Mouse (Mus musculus) forebrain, embryonic 15.5 days (tissue): ENCODE measurements around the gene Mfsd11. TPM values are rescaled to one million over a fixed set of nuclear protein-coding genes. Genes with fewer than 3 reads are reported as not detected.
"Not testable (repeated sequence)": the region's sequence is repeated elsewhere in the genome, so short reads cannot be mapped to it uniquely, and the experiment has no call there.

Experiments
- ATAC-seq: fragments of 200-750 bp; cut with Nextera tagmentation; replicated peaks from 2 replicates; pipeline ENCODE4 v1.8.0; 2017; ENCODE audit warnings: mild to moderate bottlenecking, moderate TSS enrichment, moderate library complexity
- H3K27ac ChIP-seq: fragments of 300-500 bp; sonication (generic); replicated peaks from 2 replicates; pipeline ENCODE4 v1.5.1; 2015; ENCODE audit warnings: mild to moderate bottlenecking, inconsistent platforms
- H3K27me3 ChIP-seq: fragments of 300-500 bp; sonication (generic); 2 replicates; pipeline ENCODE4 v1.6.1; 2015; ENCODE audit warnings: inconsistent platforms
- H3K36me3 ChIP-seq: fragments of 300-500 bp; sonication (generic); 2 replicates; pipeline ENCODE4 v1.6.1; 2015; ENCODE audit warnings: mild to moderate bottlenecking, inconsistent platforms
- H3K4me1 ChIP-seq: fragments of 300-500 bp; sonication (generic); 2 replicates; pipeline ENCODE4 v1.6.1; 2015; ENCODE audit warnings: inconsistent platforms
- H3K4me2 ChIP-seq: fragments of 300-500 bp; sonication (generic); replicated peaks from 2 replicates; pipeline ENCODE4 v1.6.1; 2015; ENCODE audit warnings: mild to moderate bottlenecking, inconsistent platforms
- H3K4me3 ChIP-seq: fragments of 300-500 bp; sonication (generic); 2 replicates; pipeline ENCODE4 v1.5.1; 2015; ENCODE audit warnings: mild to moderate bottlenecking, inconsistent platforms
- H3K9ac ChIP-seq: fragments of 300-500 bp; sonication (generic); replicated peaks from 2 replicates; pipeline ENCODE4 v1.6.1; 2015; ENCODE audit warnings: mild to moderate bottlenecking, inconsistent platforms
- H3K9me3 ChIP-seq: fragments of 300-500 bp; sonication (generic); 2 replicates; pipeline ENCODE4 v1.6.1; 2016; ENCODE audit warnings: inconsistent platforms
- WGBS: fragments of 180-500 bp; shearing (Covaris S2); methylation state at CpG from one replicate; pipeline ENCODE4 v1.1.7; 2015; ENCODE audit warnings: mixed read lengths; 5-methylcytosine and 5-hydroxymethylcytosine counted together
- polyA plus RNA-seq: library from polyadenylated mRNA; unstranded; fragments of >200 nt; fragmentation: Nextera tagmentation; extraction: Ambion mirVana; gene quantifications from 2 replicates; pipeline ENCODE4 v1.2.1, GENCODE M21; 2015

Mfsd11 gene
- polyA plus RNA-seq, 1 experiment from 2014 or later: 54.9 TPM

GRCm38 (mm10) chr11:116878454-116878853 is 26.2 kb downstream of the Mfsd11 start:
- no peaks in the 10 kb centered on the region for H3K9me3 ChIP-seq

GRCm38 (mm10) chr11:116880839-116881238 is 28.6 kb downstream of the Mfsd11 start:
- no peak overlapping the region for H3K4me2 ChIP-seq
- no peak overlapping the region for H3K4me3 ChIP-seq
- no peak overlapping the region for H3K27ac ChIP-seq
- H3K9ac ChIP-seq: no peak overlapping the region
- 53% methylated on average over 7 of the region's 7 CpGs for WGBS
- no peaks in the 10 kb centered on the region for H3K9me3 ChIP-seq
- no peaks in the 10 kb centered on the region for H3K36me3 ChIP-seq
- no peak for ATAC-seq
- peaks cover 5% of the 10 kb centered on the region for H3K4me1 ChIP-seq
- no peaks in the 10 kb centered on the region for H3K27me3 ChIP-seq

More at GRCm38 (mm10) chr11:116878454-116878853, 26.2 kb downstream of the Mfsd11 start:
- Histone ChIP-seq H3K27me3 (no peaks in the 10 kb centered on the region), H3K9ac (no peak overlapping the region), H3K4me3 (no peak overlapping the region), H3K4me2 (no peak overlapping the region), H3K27ac (no peak overlapping the region), H3K36me3 (peaks cover 17% of the 10 kb centered on the region), H3K4me1 (no peaks in the 10 kb centered on the region)
- no peak for ATAC-seq
- 90% methylated on average over 8 of the region's 8 CpGs for WGBS

GRCm38 (mm10) chr11:116881440-116881839 is 29.2 kb downstream of the Mfsd11 start:
- H3K9me3 ChIP-seq: no peaks in the 10 kb centered on the region
- no peaks in the 10 kb centered on the region for H3K27me3 ChIP-seq
- H3K4me3 ChIP-seq: no peak overlapping the region
- H3K36me3 ChIP-seq: no peaks in the 10 kb centered on the region
- no peak overlapping the region for H3K4me2 ChIP-seq
- no peak overlapping the region for H3K27ac ChIP-seq
- H3K4me1 ChIP-seq: peaks cover 8% of the 10 kb centered on the region
- WGBS: 49% methylated on average over 5 of the region's 5 CpGs
- no peak for ATAC-seq
- no peak overlapping the region for H3K9ac ChIP-seq

GRCm38 (mm10) chr11:116882446-116882845 is 30.2 kb downstream of the Mfsd11 start:
- 76% methylated on average over 10 of the region's 10 CpGs for WGBS
- H3K4me2 ChIP-seq: no peak overlapping the region
- ATAC-seq: no peak
- no peaks in the 10 kb centered on the region for H3K9me3 ChIP-seq
- H3K4me1 ChIP-seq: peaks cover 8% of the 10 kb centered on the region
- no peak overlapping the region for H3K9ac ChIP-seq
- H3K4me3 ChIP-seq: no peak overlapping the region
- no peaks in the 10 kb centered on the region for H3K27me3 ChIP-seq
- no peak overlapping the region for H3K27ac ChIP-seq
- H3K36me3 ChIP-seq: no peaks in the 10 kb centered on the region

- H3K36me3 ChIP-seq: no peaks in the 10 kb centered on the region
These were observed 31.8 kb downstream of the Mfsd11 start for GRCm38 (mm10) chr11:116884061-116884460.

GRCm38 (mm10) chr11:116885275-116886151 is 33.3 kb downstream of the Mfsd11 start:
- no peaks in the 10 kb centered on the region for H3K27me3 ChIP-seq
- H3K9me3 ChIP-seq: no peaks in the 10 kb centered on the region
- peaks cover 8% of the 10 kb centered on the region for H3K4me1 ChIP-seq
- peak overlapping the region; percentile 33 for H3K4me3 ChIP-seq
- peak overlapping the region; percentile 50 for H3K4me2 ChIP-seq
- no peak overlapping the region for H3K27ac ChIP-seq
- H3K9ac ChIP-seq: peak overlapping the region; percentile 35; the same call in 1 of the 2 replicates
- WGBS: 5% methylated on average over 27 of the region's 28 CpGs
- no peaks in the 10 kb centered on the region for H3K36me3 ChIP-seq
- ATAC-seq: peak; percentile 51

More at GRCm38 (mm10) chr11:116884061-116884460, 31.8 kb downstream of the Mfsd11 start:
- Histone ChIP-seq H3K4me3 (no peak overlapping the region), H3K4me1 (peaks cover 8% of the 10 kb centered on the region), H3K4me2 (no peak overlapping the region), H3K9me3 (no peaks in the 10 kb centered on the region), H3K9ac (no peak overlapping the region), H3K27ac (no peak overlapping the region), H3K27me3 (no peaks in the 10 kb centered on the region)
- no peak for ATAC-seq
- 92% methylated on average over 6 of the region's 6 CpGs for WGBS

- no peaks in the 10 kb centered on the region for H3K27me3 ChIP-seq
- H3K4me2 ChIP-seq: no peak overlapping the region
- no peaks in the 10 kb centered on the region for H3K36me3 ChIP-seq
- no peak overlapping the region for H3K4me3 ChIP-seq
- peaks cover 8% of the 10 kb centered on the region for H3K4me1 ChIP-seq
- no peak overlapping the region for H3K9ac ChIP-seq
- ATAC-seq: no peak
- 69% methylated on average over 5 of the region's 5 CpGs for WGBS
- no peaks in the 10 kb centered on the region for H3K9me3 ChIP-seq
- H3K27ac ChIP-seq: no peak overlapping the region
These were observed 34.9 kb downstream of the Mfsd11 start for GRCm38 (mm10) chr11:116887136-116887535.

GRCm38 (mm10) chr11:116893532-116894442 is 41.5 kb downstream of the Mfsd11 start:
- 67% methylated on average over 19 of the region's 19 CpGs for WGBS
- Histone ChIP-seq H3K4me2 (no peak overlapping the region), H3K9me3 (no peaks in the 10 kb centered on the region), H3K4me1 (peaks cover 4% of the 10 kb centered on the region; the same call in 1 of the 2 replicates), H3K4me3 (no peak overlapping the region), H3K27me3 (no peaks in the 10 kb centered on the region), H3K9ac (no peak overlapping the region), H3K27ac (no peak overlapping the region), H3K36me3 (no peaks in the 10 kb centered on the region)
- no peak for ATAC-seq

GRCm38 (mm10) chr11:116895402-116895801 is 43.2 kb downstream of the Mfsd11 start:
- no peak for ATAC-seq
- H3K9me3 ChIP-seq: no peaks in the 10 kb centered on the region
- H3K27ac ChIP-seq: no peak overlapping the region
- peaks cover 4% of the 10 kb centered on the region; the same call in 1 of the 2 replicates for H3K4me1 ChIP-seq
- no peak overlapping the region for H3K4me3 ChIP-seq
- 46% methylated on average over 3 of the region's 3 CpGs for WGBS
- H3K36me3 ChIP-seq: no peaks in the 10 kb centered on the region
- H3K9ac ChIP-seq: no peak overlapping the region
- H3K27me3 ChIP-seq: no peaks in the 10 kb centered on the region
- H3K4me2 ChIP-seq: no peak overlapping the region

- ATAC-seq: no peak
- H3K4me2 ChIP-seq: no peak overlapping the region
- no peaks in the 10 kb centered on the region for H3K4me1 ChIP-seq
- H3K9ac ChIP-seq: no peak overlapping the region
- 84% methylated on average over 12 of the region's 12 CpGs for WGBS
- H3K27me3 ChIP-seq: 0 out of 2 replicates have a peak, but pooled peaks cover under 1% of the 10 kb centered on the region
- no peaks in the 10 kb centered on the region for H3K9me3 ChIP-seq
- H3K36me3 ChIP-seq: no peaks in the 10 kb centered on the region
- H3K4me3 ChIP-seq: no peak overlapping the region
- no peak overlapping the region for H3K27ac ChIP-seq
These were observed 47.0 kb downstream of the Mfsd11 start for GRCm38 (mm10) chr11:116899247-116899646.

- not testable (repeated sequence) for H3K36me3 ChIP-seq, H3K27ac ChIP-seq, H3K9me3 ChIP-seq, H3K4me2 ChIP-seq, H3K9ac ChIP-seq, H3K4me3 ChIP-seq, ATAC-seq
- peaks cover 11% of the 10 kb centered on the region for H3K4me1 ChIP-seq
- peaks cover 12% of the 10 kb centered on the region; the same call in 1 of the 2 replicates for H3K27me3 ChIP-seq
- 90% methylated on average over 10 of the region's 10 CpGs for WGBS
These were observed 50.3 kb downstream of the Mfsd11 start for GRCm38 (mm10) chr11:116902588-116902987.
